ENCODE assay signal across 29 mouse cellular contexts in the genomic region with DNA sequence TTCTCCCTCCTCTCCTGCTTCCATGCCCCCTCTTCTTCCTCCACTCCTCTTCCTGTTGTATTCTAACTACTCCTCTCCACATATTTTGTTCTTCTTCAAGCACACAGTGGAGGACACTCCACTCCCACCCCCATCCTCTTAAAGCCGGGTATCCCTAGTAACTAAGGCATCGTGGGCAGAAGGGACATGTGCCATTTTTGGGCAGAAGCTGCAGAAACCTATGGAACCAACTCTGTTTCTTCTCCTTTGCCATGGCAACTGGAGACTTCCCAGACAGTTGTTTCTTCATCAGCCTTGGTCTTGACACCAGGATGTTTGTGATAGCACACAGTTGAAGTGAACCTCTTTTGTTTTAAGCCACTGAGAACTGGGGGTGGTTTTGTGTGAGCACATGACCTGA. TPM values are rescaled to one million over a fixed set of nuclear protein-coding genes. Genes with fewer than 3 reads are reported as not detected.
DNase-seq lines count a peak whose midpoint lies in the region; ATAC-seq and TF ChIP-seq lines count a peak whose summit lies in the region.
"Had no signal": no experiment of that assay in that cellular context is flagged by ENCODE, and none has a peak within 500 bp of the region (broad histone marks: within the 10 kb centered on the region; RNA-seq: fewer than 3 reads in every experiment).

No protein-coding gene starts in this region.

- H3K4me2 ChIP-seq in kidney, embryonic 15.5 days = no peak overlapping the region
- H3K4me2 ChIP-seq: forebrain, embryonic 13.5 days; intestine, embryonic 15.5 days; limb, embryonic 12.5 days; liver, embryonic 11.5 days; lung, embryonic 15.5 days; midbrain, embryonic 15.5 days had no signal

- 80% methylated on average over 2 of the region's 2 CpGs for WGBS in kidney, embryonic 15.5 days

- no peaks in the 10 kb centered on the region for H3K4me1 ChIP-seq in kidney, embryonic 15.5 days
- H3K4me1 ChIP-seq: forebrain, embryonic 13.5 days; intestine, embryonic 15.5 days; limb, embryonic 12.5 days; lung, embryonic 15.5 days; midbrain, embryonic 10.5 days; midbrain, embryonic 15.5 days had no signal

- no peak for ATAC-seq in kidney, embryonic 15.5 days (replicated peaks; ENCODE audit: low FRiP score)
- ATAC-seq: activated CD4-positive, CD25-positive, alpha-beta regulatory T cell, adult 4 months; forebrain, embryonic 13.5 days; hindbrain, embryonic 16.5 days; intestine, embryonic 15.5 days; midbrain, embryonic 15.5 days had no signal

- 0 out of 2 replicates have a peak overlapping the region, but pooled peaks have one; percentile 3 for H3K27ac ChIP-seq in layer of hippocampus, adult 2 months
- H3K27ac ChIP-seq in kidney, embryonic 15.5 days = no peak overlapping the region
- H3K27ac ChIP-seq: forebrain, embryonic 13.5 days; gastrocnemius, adult 2 months; intestine, embryonic 15.5 days; limb, embryonic 12.5 days; lung, embryonic 15.5 days; midbrain, embryonic 10.5 days; midbrain, embryonic 15.5 days had no signal

- no peaks in the 10 kb centered on the region for H3K36me3 ChIP-seq in kidney, embryonic 15.5 days
- H3K36me3 ChIP-seq: intestine, embryonic 15.5 days; limb, embryonic 12.5 days; lung, embryonic 15.5 days; midbrain, embryonic 10.5 days; midbrain, embryonic 15.5 days had no signal

- no peak overlapping the region for H3K4me3 ChIP-seq in layer of hippocampus, adult 2 months
- H3K4me3 ChIP-seq in kidney, embryonic 15.5 days (replicated peaks) = no peak overlapping the region
- H3K4me3 ChIP-seq: forebrain, embryonic 13.5 days; gastrocnemius, adult 2 months; intestine, embryonic 15.5 days; limb, embryonic 12.5 days; lung, embryonic 15.5 days; midbrain, embryonic 10.5 days; midbrain, embryonic 15.5 days had no signal

- H3K27me3 ChIP-seq in kidney, embryonic 15.5 days = no peaks in the 10 kb centered on the region
- H3K27me3 ChIP-seq: forebrain, embryonic 13.5 days; intestine, embryonic 15.5 days; lung, embryonic 15.5 days; midbrain, embryonic 15.5 days had no signal

- peak in 1 of 2 experiments; percentile 32 for DNase-seq in layer of hippocampus, adult 2 months (ENCODE audit: low spot score in 2 of 2)
- DNase-seq in layer of hippocampus, adult 18-20 months (ENCODE audit: low spot score in 2 of 2) = no peak
- peak; percentile 83 for DNase-seq in brain, adult 2 months (ENCODE audit: low read depth, low spot score)
- peak; percentile 31 to 61 for DNase-seq in left cerebral cortex, postnatal 10 days (ENCODE audit: extremely low spot score in 1 of 2, low spot score in 2 of 2)
- DNase-seq in right cerebral cortex, postnatal 10 days (ENCODE audit: low spot score in 2 of 2) = peak; percentile 70 to 84
- DNase-seq in kidney, adult 9 months = no peak
- DNase-seq in kidney, adult 11 months = no peak
- DNase-seq: adrenal gland, adult 2 months; cerebellum, adult 8-10 months; cerebellum, postnatal 25 days; gastrocnemius, adult 2 months; heart, postnatal 14 days; kidney, adult 8-10 months; kidney, postnatal 14 days had no signal

- TF ChIP-seq CTCF in layer of hippocampus, adult 2 months (conservative IDR thresholded peaks at IDR 0.05) = no peak

- H3K9me3 ChIP-seq in kidney, embryonic 15.5 days (replicated peaks) = no peaks in the 10 kb centered on the region
- H3K9me3 ChIP-seq: forebrain, embryonic 13.5 days; intestine, embryonic 15.5 days; limb, embryonic 12.5 days; lung, embryonic 15.5 days; midbrain, embryonic 10.5 days; midbrain, embryonic 15.5 days had no signal

- intact Hi-C loops in left cerebral cortex, postnatal 10 days (cut with DNase I) = no loop called here

- H3K9ac ChIP-seq in kidney, embryonic 15.5 days = no peak overlapping the region
- H3K9ac ChIP-seq: forebrain, embryonic 13.5 days; intestine, embryonic 15.5 days; limb, embryonic 12.5 days; lung, embryonic 15.5 days; midbrain, embryonic 15.5 days had no signal

RNA-seq across cellular contexts. Expression of a gene that starts 59.1 kb away (rescaled TPM):
- total RNA-seq in layer of hippocampus, adult 2 months (2021) = 10 to 100 TPM; 23.0 to 23.1 TPM
- total RNA-seq in layer of hippocampus, adult 18-20 months (2021) = 10 to 100 TPM; 24.0 to 26.3 TPM
- total RNA-seq in left cerebral cortex, postnatal 10 days (2021) = 1 to 10 TPM; 2.8 to 3.0 TPM
- not detected in 2 replicates for polyA plus RNA-seq in kidney, embryonic 15.5 days (2015; fragmentation: Nextera tagmentation; extraction: Ambion mirVana)
- total RNA-seq: ES-E14; gastrocnemius, adult 2 months had no signal
- polyA plus RNA-seq: C2C12; embryonic facial prominence, embryonic 11.5 days; forebrain, embryonic 13.5 days; hindbrain, embryonic 11.5 days; hindbrain, embryonic 16.5 days; limb, embryonic 12.5 days; liver, embryonic 11.5 days; midbrain, embryonic 10.5 days; midbrain, embryonic 15.5 days; neural tube, embryonic 11.5 days had no signal

Comparison
In these comparisons a context has a peak if more than half of its experiments do, and no peak if none do; other contexts are left out.
1. DNase-seq: peak in brain, adult 2 months (single experiment), left cerebral cortex, postnatal 10 days (2 of 2) and right cerebral cortex, postnatal 10 days (2 of 2); none in layer of hippocampus, adult 18-20 months (0 of 2), kidney, adult 9 months (single experiment) and kidney, adult 11 months (single experiment).
2. RNA of a gene that starts 59.1 kb away (total RNA-seq): 24.0 to 26.3 TPM in layer of hippocampus, adult 18-20 months and 23.0 to 23.1 TPM in layer of hippocampus, adult 2 months; 2.8 to 3.0 TPM in left cerebral cortex, postnatal 10 days; every median in the first group is over 4 times any median in the second.